Mouse (Mus musculus): ENCODE results near the gene Micall1. TPM values are rescaled to one million over a fixed set of nuclear protein-coding genes. Genes with fewer than 3 reads are reported as not detected.

Gene Micall1
- polyA plus RNA-seq, 1 experiment from 2014 or later = 9.1 TPM

- 81% methylated on average over 4 of the region's 4 CpGs for WGBS
- ATAC-seq (no peak), DNase-seq (ENCODE audit: low spot score) (no peak)
- H3K4me1 ChIP-seq (ENCODE audit: insufficient read depth, low read depth, low read length) = peaks cover 19% of the 10 kb centered on the region
- H3K9me3 ChIP-seq (ENCODE audit: low read length) = no peaks in the 10 kb centered on the region
- no peak overlapping the region for H3K4me3 ChIP-seq (ENCODE audit: low read depth, low read length)
- no peak overlapping the region for H3K4me2 ChIP-seq (replicated peaks; ENCODE audit: low read depth, low read length)
- H3K27ac ChIP-seq (ENCODE audit: low read length) = no peak overlapping the region
- no peaks in the 10 kb centered on the region for H3K36me3 ChIP-seq (ENCODE audit: insufficient read depth, low read length)
- no peak for TF ChIP-seq EP300 (IDR thresholded peaks at IDR 0.05)
- no peak for TF ChIP-seq CTCF (IDR thresholded peaks at IDR 0.05)
- H3K27me3 ChIP-seq (replicated peaks; ENCODE audit: insufficient read depth, low read length) = no peaks in the 10 kb centered on the region
- H3K9ac ChIP-seq (replicated peaks; ENCODE audit: low read depth) = no peak overlapping the region
These were observed 8.3 kb upstream of the Micall1 start for GRCm38 (mm10) chr15:79100391-79100790.

GRCm38 (mm10) chr15:79101531-79101930 lies 7.2 kb upstream of the Micall1 start:
- DNase-seq (ENCODE audit: low spot score) = no peak
- H3K36me3 ChIP-seq (ENCODE audit: insufficient read depth, low read length) = no peaks in the 10 kb centered on the region
- no peaks in the 10 kb centered on the region for H3K27me3 ChIP-seq (replicated peaks; ENCODE audit: insufficient read depth, low read length)
- peaks cover 19% of the 10 kb centered on the region for H3K4me1 ChIP-seq (ENCODE audit: insufficient read depth, low read depth, low read length)
- no peaks in the 10 kb centered on the region for H3K9me3 ChIP-seq (ENCODE audit: low read length)
- no peak overlapping the region for H3K4me3 ChIP-seq (ENCODE audit: low read depth, low read length)
- H3K4me2 ChIP-seq (replicated peaks; ENCODE audit: low read depth, low read length) = no peak overlapping the region
- no peak overlapping the region for H3K9ac ChIP-seq (replicated peaks; ENCODE audit: low read depth)
- peak overlapping the region; percentile 15; the same call in 1 of the 2 replicates for H3K27ac ChIP-seq (ENCODE audit: low read length)
- ATAC-seq = no peak
- no peak for TF ChIP-seq EP300 (IDR thresholded peaks at IDR 0.05)
- no peak for TF ChIP-seq CTCF (IDR thresholded peaks at IDR 0.05)

- Histone ChIP-seq H3K27me3 (replicated peaks; ENCODE audit: insufficient read depth, low read length) (no peaks in the 10 kb centered on the region), H3K4me3 (ENCODE audit: low read depth, low read length) (no peak overlapping the region), H3K4me1 (ENCODE audit: insufficient read depth, low read depth, low read length) (peaks cover 15% of the 10 kb centered on the region), H3K9ac (replicated peaks; ENCODE audit: low read depth) (no peak overlapping the region), H3K9me3 (ENCODE audit: low read length) (no peaks in the 10 kb centered on the region), H3K4me2 (replicated peaks; ENCODE audit: low read depth, low read length) (no peak overlapping the region), H3K27ac (ENCODE audit: low read length) (no peak overlapping the region), H3K36me3 (ENCODE audit: insufficient read depth, low read length) (no peaks in the 10 kb centered on the region)
- WGBS = 81% methylated on average over 10 of the region's 10 CpGs
- no peak for DNase-seq (ENCODE audit: low spot score)
- no peak for ATAC-seq
- TF ChIP-seq EP300 (IDR thresholded peaks at IDR 0.05) = no peak
- TF ChIP-seq CTCF (IDR thresholded peaks at IDR 0.05) = no peak
These were observed 5.4 kb upstream of the Micall1 start for GRCm38 (mm10) chr15:79103264-79103663.

- Histone ChIP-seq H3K4me1 (ENCODE audit: insufficient read depth, low read depth, low read length) (peaks cover 17% of the 10 kb centered on the region; the same call in 1 of the 2 replicates), H3K4me2 (replicated peaks; ENCODE audit: low read depth, low read length) (no peak overlapping the region), H3K27me3 (replicated peaks; ENCODE audit: insufficient read depth, low read length) (no peaks in the 10 kb centered on the region), H3K27ac (ENCODE audit: low read length) (no peak overlapping the region), H3K36me3 (ENCODE audit: insufficient read depth, low read length) (no peaks in the 10 kb centered on the region), H3K9ac (replicated peaks; ENCODE audit: low read depth) (no peak overlapping the region), H3K4me3 (ENCODE audit: low read depth, low read length) (no peak overlapping the region), H3K9me3 (ENCODE audit: low read length) (no peaks in the 10 kb centered on the region)
- TF ChIP-seq EP300 (IDR thresholded peaks at IDR 0.05) (no peak), CTCF (IDR thresholded peaks at IDR 0.05) (no peak)
- 53% methylated on average over 2 of the region's 2 CpGs for WGBS
- ATAC-seq = no peak
- DNase-seq (ENCODE audit: low spot score) = no peak
These were observed 2.9 kb upstream of the Micall1 start for GRCm38 (mm10) chr15:79105804-79106203.

- Histone ChIP-seq H3K9ac (replicated peaks; ENCODE audit: low read depth) (peak overlapping the region; percentile 82), H3K27me3 (replicated peaks; ENCODE audit: insufficient read depth, low read length) (no peaks in the 10 kb centered on the region), H3K4me1 (ENCODE audit: insufficient read depth, low read depth, low read length) (peaks cover 23% of the 10 kb centered on the region; the same call in 1 of the 2 replicates), H3K4me3 (ENCODE audit: low read depth, low read length) (peak overlapping the region; percentile 84; the same call in 1 of the 2 replicates), H3K36me3 (ENCODE audit: insufficient read depth, low read length) (no peaks in the 10 kb centered on the region), H3K27ac (ENCODE audit: low read length) (peak overlapping the region; percentile 91), H3K4me2 (replicated peaks; ENCODE audit: low read depth, low read length) (peak overlapping the region; percentile 97), H3K9me3 (ENCODE audit: low read length) (no peaks in the 10 kb centered on the region)
- DNase-seq (ENCODE audit: low spot score) (peak; percentile 61), ATAC-seq (peak; percentile 30)
- WGBS = 26% methylated on average over 7 of the region's 7 CpGs
- no peak for TF ChIP-seq EP300 (IDR thresholded peaks at IDR 0.05)
- TF ChIP-seq CTCF (IDR thresholded peaks at IDR 0.05) = no peak
These were observed 732 bp upstream of the Micall1 start for GRCm38 (mm10) chr15:79107966-79108365.

- Histone ChIP-seq H3K36me3 (ENCODE audit: insufficient read depth, low read length) (no peaks in the 10 kb centered on the region), H3K4me1 (ENCODE audit: insufficient read depth, low read depth, low read length) (peaks cover 23% of the 10 kb centered on the region; the same call in 1 of the 2 replicates), H3K9ac (replicated peaks; ENCODE audit: low read depth) (peak overlapping the region; percentile 82), H3K27me3 (replicated peaks; ENCODE audit: insufficient read depth, low read length) (no peaks in the 10 kb centered on the region), H3K27ac (ENCODE audit: low read length) (peak overlapping the region; percentile 91), H3K4me3 (ENCODE audit: low read depth, low read length) (peak overlapping the region; percentile 84), H3K4me2 (replicated peaks; ENCODE audit: low read depth, low read length) (peak overlapping the region; percentile 97), H3K9me3 (ENCODE audit: low read length) (no peaks in the 10 kb centered on the region)
- ATAC-seq (peak; percentile 47), DNase-seq (ENCODE audit: low spot score) (no peak)
- WGBS = under 1% methylated on average over 20 of the region's 46 CpGs
- TF ChIP-seq CTCF (IDR thresholded peaks at IDR 0.05) (no peak), EP300 (IDR thresholded peaks at IDR 0.05) (no peak)
These were observed 730 bp downstream of the Micall1 start for GRCm38 (mm10) chr15:79109321-79109934.
